Mouse (Mus musculus) CD4-positive, CD25-positive, alpha-beta regulatory T cell, adult 2 months (primary cell): ENCODE measurements around the gene Gnb3.
"Not testable (repeated sequence)": the region's sequence is repeated elsewhere in the genome, so short reads cannot be mapped to it uniquely, and the experiment has no call there.

Experiments
- DNase-seq: peaks from one replicate; pipeline ENCODE4 v3.0.0-alpha.2; 2012; ENCODE audit warnings: low read depth, low spot score

Gnb3 gene

GRCm38 (mm10) chr6:124816611-124817010 is 23.5 kb downstream of the Gnb3 start:
- no peak for DNase-seq

- DNase-seq = no peak
Observed at GRCm38 (mm10) chr6:124814858-124815774, 25.0 kb downstream of the Gnb3 start.

- no peak for DNase-seq
Observed at GRCm38 (mm10) chr6:124814448-124814847, 25.6 kb downstream of the Gnb3 start.

GRCm38 (mm10) chr6:124813933-124814332 is 26.1 kb downstream of the Gnb3 start, which contains the start of gene Tpi1:
TSS of gene Tpi1 (minus strand) at chr6:124814296.
- DNase-seq = peak; percentile 87

- peak; percentile 79 for DNase-seq
Observed at GRCm38 (mm10) chr6:124813496-124813895, 26.6 kb downstream of the Gnb3 start.

- DNase-seq = no peak
Observed at GRCm38 (mm10) chr6:124812848-124813247, 27.2 kb downstream of the Gnb3 start.

GRCm38 (mm10) chr6:124811701-124812560 is 28.1 kb downstream of the Gnb3 start:
- DNase-seq = no peak

- no peak for DNase-seq
Observed at GRCm38 (mm10) chr6:124811403-124811665, 28.7 kb downstream of the Gnb3 start.

GRCm38 (mm10) chr6:124810566-124811402 is 29.3 kb downstream of the Gnb3 start:
- not testable (repeated sequence) for DNase-seq

- DNase-seq = no peak
Observed at GRCm38 (mm10) chr6:124809775-124810538, 30.1 kb downstream of the Gnb3 start.

GRCm38 (mm10) chr6:124809052-124809774 is 30.9 kb downstream of the Gnb3 start:
- peak; percentile 74 for DNase-seq

GRCm38 (mm10) chr6:124808358-124809012 is 31.6 kb downstream of the Gnb3 start, which contains the start of gene Spsb2:
TSS of gene Spsb2 (plus strand) at chr6:124808661.
- DNase-seq = peak; percentile 45

- DNase-seq = no peak
Observed at GRCm38 (mm10) chr6:124807986-124808357, 32.1 kb downstream of the Gnb3 start.

GRCm38 (mm10) chr6:124807366-124807765 is 32.7 kb downstream of the Gnb3 start:
- no peak for DNase-seq

GRCm38 (mm10) chr6:124806446-124807140 is 33.5 kb downstream of the Gnb3 start:
- no peak for DNase-seq

GRCm38 (mm10) chr6:124805341-124806321 is 34.4 kb downstream of the Gnb3 start:
- peak; percentile 90 for DNase-seq

- DNase-seq = no peak
Observed at GRCm38 (mm10) chr6:124804341-124804740, 35.7 kb downstream of the Gnb3 start.

GRCm38 (mm10) chr6:124803691-124804090 is 36.4 kb downstream of the Gnb3 start:
- not testable (repeated sequence) for DNase-seq
